Mouse (Mus musculus): ENCODE results near the gene Prrx2. TPM values are rescaled to one million over a fixed set of nuclear protein-coding genes. Genes with fewer than 3 reads are reported as not detected.
"Not testable (repeated sequence)": the region's sequence is repeated elsewhere in the genome, so short reads cannot be mapped to it uniquely, and the experiment has no call there.

Gene Prrx2
- polyA plus RNA-seq, 1 experiment from 2014 or later = 7.1 TPM

DNA sequence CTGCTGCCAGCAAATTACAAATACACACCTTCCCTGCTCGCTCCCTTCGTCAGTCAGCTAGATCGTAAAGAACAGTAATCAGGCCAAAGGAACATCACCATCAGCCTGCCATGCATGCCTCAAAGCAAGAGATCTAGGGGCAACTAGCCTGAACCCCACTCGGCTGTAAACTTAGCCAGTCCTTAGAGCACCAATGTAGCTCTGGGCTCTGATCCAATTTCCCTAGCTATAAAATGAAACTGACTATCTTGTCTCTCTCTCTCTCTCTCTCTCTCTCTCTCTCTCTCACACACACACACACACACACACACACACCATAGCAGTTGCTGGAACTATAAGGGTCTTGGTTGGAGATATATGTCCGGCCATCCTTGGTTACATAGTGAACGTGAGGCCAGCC is 69.5 kb downstream of the Prrx2 start:
- in situ Hi-C loops (cut with MboI; ENCODE audit: low pct_unique_long_range_greater_than_20kb) = no loop called here
- TF ChIP-seq CTCF (IDR thresholded peaks at IDR 0.05) = no peak
- POLR2A ChIA-PET = no interaction called here
- no peaks in the 10 kb centered on the region for H3K27me3 ChIP-seq
- DNase-seq (ENCODE audit: low read depth, low spot score) = no peak
- CTCF ChIA-PET = interaction anchor here (1.1 to 2.0 kb wide), 2 partner anchors 8 to 13 kb away, joined by 4 to 6 read pairs; no protein-coding TSS in a partner anchor
- no peak for ATAC-seq

DNA sequence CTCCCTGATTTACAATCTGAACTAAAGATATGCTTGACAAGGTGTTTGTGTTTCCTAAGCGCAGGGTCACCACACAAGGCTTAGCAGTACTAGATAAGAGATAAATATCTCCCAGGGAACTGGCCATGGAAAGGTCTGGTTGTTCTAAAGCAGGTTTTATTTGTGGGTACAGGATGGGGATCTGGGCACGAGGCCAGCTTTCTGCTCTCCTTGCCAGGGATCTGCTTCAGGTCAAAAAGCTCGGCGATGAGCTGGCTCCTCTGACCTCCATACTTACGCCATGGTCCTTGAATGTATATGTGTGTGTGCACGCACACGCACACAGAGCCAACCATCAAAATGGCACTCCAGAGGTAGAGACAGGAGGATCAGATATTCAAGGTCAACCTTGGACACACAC is 70.2 kb downstream of the Prrx2 start:
- H3K27me3 ChIP-seq = no peaks in the 10 kb centered on the region
- CTCF ChIA-PET = interaction anchor here (1.0 to 2.0 kb wide), 2 partner anchors 14 to 77 kb away, joined by 3 to 6 read pairs; no protein-coding TSS in a partner anchor
- no peak for ATAC-seq
- in situ Hi-C loops (cut with MboI; ENCODE audit: low pct_unique_long_range_greater_than_20kb) = loop anchor here (5.0 kb wide), 1 partner anchor 602 kb away; no protein-coding TSS in a partner anchor
- no peak for DNase-seq (ENCODE audit: low read depth, low spot score)
- TF ChIP-seq CTCF (IDR thresholded peaks at IDR 0.05) = no peak
- POLR2A ChIA-PET = no interaction called here

DNA sequence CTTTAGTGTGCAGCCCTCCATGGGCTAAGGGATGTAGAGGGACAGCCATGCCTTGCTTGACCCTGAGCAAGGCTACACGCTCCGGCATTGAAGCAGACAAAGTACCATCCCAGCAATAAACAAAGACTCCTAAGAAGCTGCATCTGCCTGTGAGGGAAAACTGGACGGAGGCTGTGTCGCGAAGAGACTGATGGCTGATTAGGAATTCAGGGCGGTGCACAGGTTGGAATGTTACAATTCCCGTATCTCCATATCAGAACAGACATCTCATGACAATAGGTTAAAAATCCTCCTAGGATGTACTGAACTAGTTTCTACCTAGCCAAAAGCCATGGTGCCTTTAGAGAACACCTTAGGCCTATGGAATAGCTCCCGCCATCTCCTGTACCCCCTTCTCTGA is 71.1 kb downstream of the Prrx2 start:
- in situ Hi-C loops (cut with MboI; ENCODE audit: low pct_unique_long_range_greater_than_20kb) = loop anchor here (5.0 kb wide), 1 partner anchor 601 kb away; no protein-coding TSS in a partner anchor
- ChIA-PET CTCF (interaction anchor here (1.2 kb wide), 1 partner anchor 15 kb away, joined by 3 read pairs; no protein-coding TSS in a partner anchor), POLR2A (no interaction called here)
- H3K27me3 ChIP-seq = no peaks in the 10 kb centered on the region
- TF ChIP-seq CTCF (IDR thresholded peaks at IDR 0.05) = no peak
- no peak for DNase-seq (ENCODE audit: low read depth, low spot score)
- ATAC-seq = no peak

DNA sequence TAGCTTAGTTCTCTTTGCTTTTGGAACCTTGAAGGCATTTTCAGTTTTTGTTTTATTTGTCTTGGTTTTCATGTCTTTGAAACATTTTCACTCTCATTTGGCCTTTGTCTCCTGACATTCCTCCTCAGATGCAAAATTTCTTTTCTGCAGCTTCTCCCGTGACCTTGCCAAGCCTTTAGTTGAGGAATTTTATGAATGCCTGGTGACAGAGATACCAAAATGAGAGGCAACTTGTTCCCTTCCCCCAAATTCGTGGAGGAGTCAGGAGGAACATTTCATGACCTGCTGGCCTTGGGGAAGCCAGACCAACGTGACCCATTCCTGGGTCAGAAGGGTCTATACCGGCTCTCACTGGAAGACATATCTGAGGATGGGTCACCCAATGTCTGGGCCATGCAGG is 71.9 kb downstream of the Prrx2 start:
- in situ Hi-C loops (cut with MboI; ENCODE audit: low pct_unique_long_range_greater_than_20kb) = loop anchor here (5.0 kb wide), 1 partner anchor 601 kb away; no protein-coding TSS in a partner anchor
- H3K27me3 ChIP-seq = no peaks in the 10 kb centered on the region
- ATAC-seq (no peak), DNase-seq (ENCODE audit: low read depth, low spot score) (no peak)
- CTCF ChIA-PET = interaction anchor here (1.2 kb wide), 1 partner anchor 16 kb away, joined by 3 read pairs; no protein-coding TSS in a partner anchor
- no peak for TF ChIP-seq CTCF (IDR thresholded peaks at IDR 0.05)
- POLR2A ChIA-PET = no interaction called here

DNA sequence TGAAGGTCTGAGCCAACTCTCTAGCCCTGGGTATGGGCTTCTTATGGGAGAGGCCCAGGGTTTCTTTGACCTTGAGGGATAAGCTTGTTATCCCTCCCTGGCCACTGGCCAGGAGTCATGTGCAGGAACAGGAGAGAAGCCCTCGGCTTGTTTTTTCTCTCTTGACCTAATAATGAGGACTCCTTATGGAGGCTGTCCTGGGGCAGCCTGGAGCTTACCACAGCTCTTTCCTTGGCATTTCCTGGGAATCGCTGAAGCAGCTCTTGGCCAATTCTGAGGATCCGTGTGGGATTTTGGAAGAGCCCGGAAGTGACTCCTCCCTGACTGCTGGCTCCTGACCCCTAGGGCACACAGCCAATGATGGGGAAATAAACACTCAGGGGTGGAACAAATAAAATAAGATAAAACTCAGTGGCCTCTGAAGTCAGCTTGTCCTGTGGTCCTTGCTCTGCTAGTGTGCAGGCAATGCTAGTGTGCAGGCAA is 77.6 kb downstream of the Prrx2 start:
- ChIA-PET CTCF (interaction anchor here (0.7 to 1.7 kb wide), 6 partner anchors 8 to 241 kb away, joined by 3 to 5 read pairs (median 4); no protein-coding TSS in a partner anchor), POLR2A (interaction anchor here (1.2 to 1.4 kb wide), 3 partner anchors 11 to 16 kb away, joined by 3 to 4 read pairs (median 3); no protein-coding TSS in a partner anchor)
- no peaks in the 10 kb centered on the region for H3K27me3 ChIP-seq
- TF ChIP-seq CTCF (IDR thresholded peaks at IDR 0.05) = no peak
- DNase-seq (ENCODE audit: low read depth, low spot score) (no peak), ATAC-seq (peak; percentile 31)
- in situ Hi-C loops (cut with MboI; ENCODE audit: low pct_unique_long_range_greater_than_20kb) = no loop called here

DNA sequence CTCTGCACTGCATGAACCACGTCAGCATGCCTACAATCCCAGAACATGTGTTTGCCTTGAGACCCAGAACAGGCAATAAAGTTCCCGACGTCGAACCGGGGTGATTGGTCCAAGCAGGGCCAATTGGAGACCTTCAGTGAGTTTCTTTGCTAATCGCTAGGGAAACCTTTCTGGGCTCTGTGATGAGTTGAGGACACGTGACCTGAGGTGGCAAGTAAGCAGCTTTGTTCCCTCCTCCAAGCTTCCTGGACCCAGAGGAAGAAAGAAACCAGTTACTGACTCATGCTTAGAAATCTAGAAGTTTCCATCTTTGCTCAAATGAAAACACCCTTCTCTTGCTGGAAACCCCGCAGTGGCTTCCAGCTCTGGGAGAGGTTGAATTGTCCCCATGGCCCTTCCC is 78.2 kb downstream of the Prrx2 start:
- ATAC-seq (no peak), DNase-seq (ENCODE audit: low read depth, low spot score) (no peak)
- in situ Hi-C loops (cut with MboI; ENCODE audit: low pct_unique_long_range_greater_than_20kb) = no loop called here
- TF ChIP-seq CTCF (IDR thresholded peaks at IDR 0.05) = no peak
- H3K27me3 ChIP-seq = no peaks in the 10 kb centered on the region
- ChIA-PET POLR2A (interaction anchor here (1.2 to 1.4 kb wide), 3 partner anchors 12 to 16 kb away, joined by 3 to 4 read pairs (median 3); no protein-coding TSS in a partner anchor), CTCF (interaction anchor here (0.9 to 1.7 kb wide), 4 partner anchors 9 to 65 kb away, joined by 4 to 5 read pairs (median 4); no protein-coding TSS in a partner anchor)

DNA sequence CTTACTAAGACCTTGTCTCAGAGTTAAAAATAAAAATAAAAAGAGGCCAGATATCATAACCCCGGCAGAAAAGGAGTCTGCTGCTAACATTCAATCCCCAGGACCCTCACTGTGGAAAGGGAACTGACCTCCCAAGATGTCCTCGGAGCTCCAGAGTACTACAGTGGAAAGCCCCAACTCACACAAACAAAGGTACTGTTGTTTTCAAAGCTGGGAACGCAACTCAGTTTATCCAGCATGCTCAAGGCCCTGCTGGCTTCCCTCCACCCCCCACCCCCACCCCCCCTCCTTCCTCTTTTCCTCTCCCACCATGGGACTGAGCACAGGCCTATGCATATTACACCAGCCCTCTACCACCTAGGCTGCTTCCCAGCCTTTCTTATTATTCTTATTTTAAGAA is 80.1 kb downstream of the Prrx2 start:
- ATAC-seq = no peak
- no peaks in the 10 kb centered on the region for H3K27me3 ChIP-seq
- CTCF ChIA-PET = no interaction called here
- in situ Hi-C loops (cut with MboI; ENCODE audit: low pct_unique_long_range_greater_than_20kb) = no loop called here
- POLR2A ChIA-PET = no interaction called here
- no peak for DNase-seq (ENCODE audit: low read depth, low spot score)
- no peak for TF ChIP-seq CTCF (IDR thresholded peaks at IDR 0.05)

DNA sequence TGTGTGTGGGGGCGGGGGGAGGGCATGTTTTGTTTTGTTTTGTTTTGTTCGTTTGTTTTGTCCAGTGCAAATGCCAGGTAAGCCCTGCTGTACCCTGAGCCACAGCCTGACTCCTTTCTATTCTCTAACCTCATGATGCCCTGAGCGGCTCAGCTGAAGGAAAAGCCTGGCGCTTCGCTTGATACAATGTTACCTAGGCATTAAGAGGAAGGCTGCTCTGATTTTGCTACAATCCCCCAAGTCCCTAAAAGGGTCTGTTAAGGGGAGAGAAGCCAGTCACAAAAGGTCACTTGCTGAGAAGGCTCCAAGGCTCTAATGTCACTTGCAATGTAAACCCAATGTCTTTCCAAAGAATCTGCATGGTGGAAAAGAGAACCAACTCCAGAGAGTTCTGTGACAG is 80.6 kb downstream of the Prrx2 start:
- in situ Hi-C loops (cut with MboI; ENCODE audit: low pct_unique_long_range_greater_than_20kb) = no loop called here
- CTCF ChIA-PET = no interaction called here
- DNase-seq (ENCODE audit: low read depth, low spot score) (no peak), ATAC-seq (no peak)
- TF ChIP-seq CTCF (IDR thresholded peaks at IDR 0.05) = no peak
- POLR2A ChIA-PET = no interaction called here
- no peaks in the 10 kb centered on the region for H3K27me3 ChIP-seq

DNA sequence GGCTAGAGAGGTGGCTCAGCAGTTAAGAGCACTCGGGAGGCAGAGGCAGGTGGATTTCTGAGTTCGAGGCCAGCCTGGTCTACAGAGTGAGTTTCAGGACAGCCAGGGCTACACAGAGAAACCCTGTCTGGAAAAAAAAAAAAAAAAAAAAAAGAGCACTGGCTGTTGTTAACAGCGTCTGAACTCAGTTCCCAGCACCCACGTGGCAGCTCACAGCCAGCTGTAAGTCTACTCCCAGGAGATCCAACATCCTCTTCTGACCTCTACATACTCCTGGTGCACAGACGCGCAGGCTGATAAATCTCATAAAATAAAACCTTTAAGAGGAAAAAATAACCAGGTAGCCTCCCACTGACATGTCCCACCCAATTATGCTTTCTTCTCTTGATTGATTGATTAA is 81.2 kb downstream of the Prrx2 start:
- H3K27me3 ChIP-seq; CTCF ChIA-PET; ATAC-seq; in situ Hi-C loops (cut with MboI; ENCODE audit: low pct_unique_long_range_greater_than_20kb); POLR2A ChIA-PET; DNase-seq (ENCODE audit: low read depth, low spot score): not testable (repeated sequence)

DNA sequence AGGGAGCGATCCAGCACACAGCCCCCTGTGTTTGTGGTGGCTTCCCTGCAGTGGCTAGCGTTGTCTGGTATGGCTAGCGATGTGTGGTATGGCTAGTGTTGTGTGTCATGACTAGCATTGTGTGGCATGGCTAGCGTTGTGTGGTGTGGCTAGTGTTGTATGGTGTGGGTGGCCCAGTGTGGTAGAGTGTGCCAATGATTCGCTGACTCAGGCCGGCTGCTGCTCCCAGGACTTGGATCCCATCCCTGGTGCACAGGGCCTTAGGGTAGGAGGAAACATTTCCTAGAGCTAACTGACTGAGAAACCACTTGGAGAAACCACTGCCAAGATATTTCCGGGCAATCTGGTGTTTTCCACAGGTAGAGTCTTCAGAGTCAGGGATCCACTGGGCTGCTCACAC is 82.9 kb downstream of the Prrx2 start:
- in situ Hi-C loops (cut with MboI; ENCODE audit: low pct_unique_long_range_greater_than_20kb) = no loop called here
- DNase-seq (ENCODE audit: low read depth, low spot score) (no peak), ATAC-seq (peak; percentile 59)
- H3K27me3 ChIP-seq = no peaks in the 10 kb centered on the region
- POLR2A ChIA-PET = no interaction called here
- CTCF ChIA-PET = interaction anchor here (1.0 to 1.2 kb wide), 3 partner anchors 9 to 12 kb away, joined by 3 to 4 read pairs (median 3); partner anchors contain the start of gene Ptges
- no peak for TF ChIP-seq CTCF (IDR thresholded peaks at IDR 0.05)

DNA sequence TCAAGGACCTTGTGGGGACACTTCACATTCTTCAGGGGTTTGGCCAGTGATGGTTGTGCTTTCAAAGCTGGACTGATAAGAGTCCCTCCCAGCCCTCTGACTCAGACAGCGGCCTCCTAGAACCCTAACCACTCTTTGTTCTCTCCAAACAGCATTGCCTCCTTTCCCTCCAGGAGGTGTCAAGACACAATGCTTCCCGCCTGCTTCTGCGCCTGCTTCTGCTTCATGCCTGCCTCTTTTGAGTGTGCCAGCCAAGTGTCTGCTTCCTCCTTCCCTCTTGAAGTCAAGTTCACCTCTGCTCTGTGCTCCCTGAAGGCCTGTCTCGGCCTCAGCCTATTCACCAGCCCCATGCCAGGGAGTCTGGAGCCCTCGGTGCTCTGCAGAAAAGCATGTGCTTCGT is 83.4 kb downstream of the Prrx2 start:
- no peak for TF ChIP-seq CTCF (IDR thresholded peaks at IDR 0.05)
- in situ Hi-C loops (cut with MboI; ENCODE audit: low pct_unique_long_range_greater_than_20kb) = no loop called here
- no peak for DNase-seq (ENCODE audit: low read depth, low spot score)
- H3K27me3 ChIP-seq = no peaks in the 10 kb centered on the region
- ChIA-PET CTCF (interaction anchor here (1.0 kb wide), 1 partner anchor 11 kb away, joined by 3 read pairs; the partner anchor contains the start of gene Ptges), POLR2A (interaction anchor here (0.8 to 0.9 kb wide), 2 partner anchors 16 to 122 kb away, joined by 3 to 6 read pairs; no protein-coding TSS in a partner anchor)
- ATAC-seq = no peak
